Mouse (Mus musculus): ENCODE results near the gene Scube1. TPM values are rescaled to one million over a fixed set of nuclear protein-coding genes. Genes with fewer than 3 reads are reported as not detected.
A peak's percentile ranks its signal among the peaks of the same experiment; 100 is the strongest.

Gene Scube1
- polyA plus RNA-seq, 1 experiment: 19.3 TPM

- Histone ChIP-seq H3K4me1 (ENCODE audit: control insufficient read depth, insufficient read depth, insufficient read length, low read length) (peaks cover 3% of the 10 kb centered on the region; the same call in 1 of the 2 replicates), H3K27ac (ENCODE audit: insufficient read depth, low read depth, low read length) (no peak overlapping the region), H3K27me3 (ENCODE audit: control insufficient read depth, insufficient read depth, low read length) (no peaks in the 10 kb centered on the region), H3K4me3 (ENCODE audit: low read depth, low read length) (no peak overlapping the region), H3K36me3 (ENCODE audit: control insufficient read depth, insufficient read depth, low read length) (no peaks in the 10 kb centered on the region)
- 74% methylated on average over 11 of the region's 11 CpGs for WGBS
- TF ChIP-seq POLR2A (IDR thresholded peaks at IDR 0.05; ENCODE audit: low read depth, low read length) (no peak), CTCF (IDR thresholded peaks at IDR 0.05; ENCODE audit: extremely low read depth, insufficient read length, insufficient replicate concordance, low read depth, low read length) (no peak)
Observed at GRCm38 (mm10) chr15:83695159-83695558, 29.7 kb downstream of the Scube1 start.

- H3K4me1 ChIP-seq (ENCODE audit: control insufficient read depth, insufficient read depth, insufficient read length, low read length): peaks cover 5% of the 10 kb centered on the region; the same call in 1 of the 2 replicates
- TF ChIP-seq POLR2A (IDR thresholded peaks at IDR 0.05; ENCODE audit: low read depth, low read length): no peak
- TF ChIP-seq CTCF (IDR thresholded peaks at IDR 0.05; ENCODE audit: extremely low read depth, insufficient read length, insufficient replicate concordance, low read depth, low read length): no peak
- H3K4me3 ChIP-seq (ENCODE audit: low read depth, low read length): no peak overlapping the region
- 63% methylated on average over 8 of the region's 8 CpGs for WGBS
- H3K27ac ChIP-seq (ENCODE audit: insufficient read depth, low read depth, low read length): peak overlapping the region; percentile 42; the same call in 1 of the 2 replicates
- H3K36me3 ChIP-seq (ENCODE audit: control insufficient read depth, insufficient read depth, low read length): no peaks in the 10 kb centered on the region
- no peaks in the 10 kb centered on the region for H3K27me3 ChIP-seq (ENCODE audit: control insufficient read depth, insufficient read depth, low read length)
Observed at GRCm38 (mm10) chr15:83691901-83692361, 32.9 kb downstream of the Scube1 start.

- peak overlapping the region; percentile 42 for H3K27ac ChIP-seq (ENCODE audit: insufficient read depth, low read depth, low read length)
- no peaks in the 10 kb centered on the region for H3K36me3 ChIP-seq (ENCODE audit: control insufficient read depth, insufficient read depth, low read length)
- H3K4me1 ChIP-seq (ENCODE audit: control insufficient read depth, insufficient read depth, insufficient read length, low read length): peaks cover 5% of the 10 kb centered on the region; the same call in 1 of the 2 replicates
- TF ChIP-seq CTCF (IDR thresholded peaks at IDR 0.05; ENCODE audit: extremely low read depth, insufficient read length, insufficient replicate concordance, low read depth, low read length): no peak
- no peak for TF ChIP-seq POLR2A (IDR thresholded peaks at IDR 0.05; ENCODE audit: low read depth, low read length)
- no peak overlapping the region for H3K4me3 ChIP-seq (ENCODE audit: low read depth, low read length)
- WGBS: 66% methylated on average over 12 of the region's 12 CpGs
- no peaks in the 10 kb centered on the region for H3K27me3 ChIP-seq (ENCODE audit: control insufficient read depth, insufficient read depth, low read length)
Observed at GRCm38 (mm10) chr15:83689946-83690345, 34.9 kb downstream of the Scube1 start.

- Histone ChIP-seq H3K27me3 (ENCODE audit: control insufficient read depth, insufficient read depth, low read length) (no peaks in the 10 kb centered on the region), H3K27ac (ENCODE audit: insufficient read depth, low read depth, low read length) (no peak overlapping the region), H3K36me3 (ENCODE audit: control insufficient read depth, insufficient read depth, low read length) (no peaks in the 10 kb centered on the region), H3K4me3 (ENCODE audit: low read depth, low read length) (no peak overlapping the region), H3K4me1 (ENCODE audit: control insufficient read depth, insufficient read depth, insufficient read length, low read length) (peaks cover 5% of the 10 kb centered on the region; the same call in 1 of the 2 replicates)
- no peak for TF ChIP-seq POLR2A (IDR thresholded peaks at IDR 0.05; ENCODE audit: low read depth, low read length)
- no peak for TF ChIP-seq CTCF (IDR thresholded peaks at IDR 0.05; ENCODE audit: extremely low read depth, insufficient read length, insufficient replicate concordance, low read depth, low read length)
- 61% methylated on average over 9 of the region's 9 CpGs for WGBS
Observed at GRCm38 (mm10) chr15:83686601-83687000, 38.2 kb downstream of the Scube1 start.

GRCm38 (mm10) chr15:83685950-83686349 is 38.9 kb downstream of the Scube1 start:
- 88% methylated on average over 3 of the region's 3 CpGs for WGBS
- Histone ChIP-seq H3K4me3 (ENCODE audit: low read depth, low read length) (no peak overlapping the region), H3K4me1 (ENCODE audit: control insufficient read depth, insufficient read depth, insufficient read length, low read length) (peaks cover 5% of the 10 kb centered on the region; the same call in 1 of the 2 replicates), H3K27me3 (ENCODE audit: control insufficient read depth, insufficient read depth, low read length) (no peaks in the 10 kb centered on the region), H3K36me3 (ENCODE audit: control insufficient read depth, insufficient read depth, low read length) (no peaks in the 10 kb centered on the region), H3K27ac (ENCODE audit: insufficient read depth, low read depth, low read length) (no peak overlapping the region)
- TF ChIP-seq POLR2A (IDR thresholded peaks at IDR 0.05; ENCODE audit: low read depth, low read length) (no peak), CTCF (IDR thresholded peaks at IDR 0.05; ENCODE audit: extremely low read depth, insufficient read length, insufficient replicate concordance, low read depth, low read length) (no peak)

GRCm38 (mm10) chr15:83683051-83683561 is 41.7 kb downstream of the Scube1 start:
- H3K36me3 ChIP-seq (ENCODE audit: control insufficient read depth, insufficient read depth, low read length): no peaks in the 10 kb centered on the region
- H3K27me3 ChIP-seq (ENCODE audit: control insufficient read depth, insufficient read depth, low read length): no peaks in the 10 kb centered on the region
- no peak overlapping the region for H3K27ac ChIP-seq (ENCODE audit: insufficient read depth, low read depth, low read length)
- TF ChIP-seq POLR2A (IDR thresholded peaks at IDR 0.05; ENCODE audit: low read depth, low read length) (no peak), CTCF (IDR thresholded peaks at IDR 0.05; ENCODE audit: extremely low read depth, insufficient read length, insufficient replicate concordance, low read depth, low read length) (no peak)
- 0 out of 2 replicates have a peak, but pooled peaks cover 3% of the 10 kb centered on the region for H3K4me1 ChIP-seq (ENCODE audit: control insufficient read depth, insufficient read depth, insufficient read length, low read length)
- 55% methylated on average over 15 of the region's 15 CpGs for WGBS
- H3K4me3 ChIP-seq (ENCODE audit: low read depth, low read length): no peak overlapping the region

- Histone ChIP-seq H3K27ac (ENCODE audit: insufficient read depth, low read depth, low read length) (peak overlapping the region; percentile 53; the same call in 1 of the 2 replicates), H3K4me1 (ENCODE audit: control insufficient read depth, insufficient read depth, insufficient read length, low read length) (0 out of 2 replicates have a peak, but pooled peaks cover 3% of the 10 kb centered on the region), H3K4me3 (ENCODE audit: low read depth, low read length) (no peak overlapping the region), H3K36me3 (ENCODE audit: control insufficient read depth, insufficient read depth, low read length) (no peaks in the 10 kb centered on the region), H3K27me3 (ENCODE audit: control insufficient read depth, insufficient read depth, low read length) (no peaks in the 10 kb centered on the region)
- WGBS: 73% methylated on average over 7 of the region's 7 CpGs
- TF ChIP-seq CTCF (IDR thresholded peaks at IDR 0.05; ENCODE audit: extremely low read depth, insufficient read length, insufficient replicate concordance, low read depth, low read length): no peak
- no peak for TF ChIP-seq POLR2A (IDR thresholded peaks at IDR 0.05; ENCODE audit: low read depth, low read length)
Observed at GRCm38 (mm10) chr15:83680300-83680699, 44.5 kb downstream of the Scube1 start.
